Mouse (Mus musculus) small intestine, adult 2 months (tissue): ENCODE data around the gene Catspere2. TPM values are rescaled to one million over a fixed set of nuclear protein-coding genes. Genes with fewer than 3 reads are reported as not detected.
"Not testable (repeated sequence)": the region's sequence is repeated elsewhere in the genome, so short reads cannot be mapped to it uniquely, and the experiment has no call there.

ENCODE experiments used
- H3K27ac ChIP-seq: fragments of 200-500 bp; 2 replicates; pipeline ENCODE4 v1.5.1; 2012; ENCODE audit warnings: low read depth, low read length, control low read depth, inconsistent platforms; ENCODE audit not compliant: insufficient read depth
- H3K27me3 ChIP-seq: fragments of 200-500 bp; 2 replicates; pipeline ENCODE4 v1.6.1; 2012; ENCODE audit warnings: mild to moderate bottlenecking, moderate library complexity, low read length, inconsistent platforms; ENCODE audit not compliant: control insufficient read depth, insufficient read depth
- H3K36me3 ChIP-seq: fragments of 200-500 bp; 2 replicates; pipeline ENCODE4 v1.6.1; 2012; ENCODE audit warnings: mild to moderate bottlenecking, low read length, control low read depth, inconsistent platforms; ENCODE audit not compliant: control insufficient read depth, insufficient read depth
- H3K4me1 ChIP-seq: fragments of 200-500 bp; 2 replicates; pipeline ENCODE4 v1.6.1; 2012; ENCODE audit warnings: low read length, inconsistent platforms, mixed read lengths; ENCODE audit not compliant: control insufficient read depth, insufficient read depth, insufficient read length
- H3K4me3 ChIP-seq: fragments of 200-500 bp; 2 replicates; pipeline ENCODE4 v1.5.1; 2012; ENCODE audit warnings: low read depth, mild to moderate bottlenecking, control low read depth, inconsistent platforms, low read length, moderate library complexity
- CTCF ChIP-seq: fragments of 200-500 bp; IDR thresholded peaks from 2 replicates; pipeline ENCODE4 v1.5.1; 2012; ENCODE audit warnings: low read depth, mild to moderate bottlenecking, control low read depth, inconsistent platforms, low read length, moderate library complexity, mixed read lengths; ENCODE audit not compliant: insufficient replicate concordance, insufficient read length; ENCODE audit errors: extremely low read depth
- POLR2A ChIP-seq: fragments of 200-500 bp; IDR thresholded peaks from 2 replicates; pipeline ENCODE4 v1.6.1; 2012; ENCODE audit warnings: low read depth, mild to moderate bottlenecking, control low read depth, inconsistent platforms, low read length, moderate library complexity
- WGBS: fragments of 180-500 bp; shearing (Covaris S2); methylation state at CpG from one replicate; pipeline ENCODE4 v1.1.7; 2018; 5-methylcytosine and 5-hydroxymethylcytosine counted together
- polyA plus RNA-seq: library from polyadenylated mRNA; depleted of rRNA; stranded (reverse); fragments of >200 nt; gene quantifications from 2 replicates; pipeline ENCODE4 v1.2.3, GENCODE M21; 2012; rRNA removed

Catspere2 gene
- polyA plus RNA-seq, result 0.04 and 0.11 TPM in 2 replicates

DNA sequence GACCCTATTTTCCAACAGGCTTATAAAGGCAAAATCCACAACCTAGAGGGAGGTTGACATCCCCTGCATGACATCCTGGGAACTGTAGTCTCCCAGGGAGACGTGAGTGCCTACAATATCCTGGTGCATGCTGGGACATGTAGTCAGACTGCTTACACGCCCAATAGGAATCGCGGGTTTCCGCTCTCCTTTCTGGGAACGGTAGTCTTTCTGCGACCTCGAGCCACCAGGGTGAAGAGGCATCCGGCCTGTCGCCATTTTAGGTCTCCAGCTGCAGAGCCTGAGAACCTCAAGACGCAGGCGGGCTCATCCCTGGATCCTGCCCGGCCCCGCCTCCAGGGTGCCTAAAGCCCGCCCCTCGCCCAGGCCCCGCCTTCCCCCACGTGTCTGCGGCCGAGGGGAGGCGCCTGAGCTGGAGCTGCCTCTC is at the start of gene Catspere2:
Gene Catspere2, plus strand, starts transcription at position 400 of the 427 bp plus-strand sequence.
- Histone ChIP-seq H3K27ac (peak within 1 kb of the TSS; percentile 33; the same call in 1 of the 2 replicates), H3K4me3 (peak within 1 kb of the TSS; percentile 94)
- not testable (repeated sequence) for H3K4me1 ChIP-seq, H3K36me3 ChIP-seq, H3K27me3 ChIP-seq
- WGBS, result 1% methylated on average over 21 of the region's 21 CpGs

- H3K4me3 ChIP-seq, H3K27me3 ChIP-seq, H3K27ac ChIP-seq, H3K36me3 ChIP-seq, H3K4me1 ChIP-seq: not testable (repeated sequence)
- 3% methylated on average over 3 of the region's 4 CpGs for WGBS
These were observed 42.7 kb upstream of the Catspere2 start for GRCm38 (mm10) chr1:177940422-177940977.

- no peaks in the 10 kb centered on the region for H3K27me3 ChIP-seq
- H3K27ac ChIP-seq, result no peak overlapping the region
- no peaks in the 10 kb centered on the region for H3K36me3 ChIP-seq
- WGBS, result 73% methylated on average over 1 of the region's 1 CpGs
- H3K4me1 ChIP-seq, result peaks cover 3% of the 10 kb centered on the region; the same call in 1 of the 2 replicates
- no peak overlapping the region for H3K4me3 ChIP-seq
- TF ChIP-seq CTCF, result no peak
- no peak for TF ChIP-seq POLR2A
These were observed 1.9 kb upstream of the Catspere2 start for GRCm38 (mm10) chr1:177981276-177981675.

DNA sequence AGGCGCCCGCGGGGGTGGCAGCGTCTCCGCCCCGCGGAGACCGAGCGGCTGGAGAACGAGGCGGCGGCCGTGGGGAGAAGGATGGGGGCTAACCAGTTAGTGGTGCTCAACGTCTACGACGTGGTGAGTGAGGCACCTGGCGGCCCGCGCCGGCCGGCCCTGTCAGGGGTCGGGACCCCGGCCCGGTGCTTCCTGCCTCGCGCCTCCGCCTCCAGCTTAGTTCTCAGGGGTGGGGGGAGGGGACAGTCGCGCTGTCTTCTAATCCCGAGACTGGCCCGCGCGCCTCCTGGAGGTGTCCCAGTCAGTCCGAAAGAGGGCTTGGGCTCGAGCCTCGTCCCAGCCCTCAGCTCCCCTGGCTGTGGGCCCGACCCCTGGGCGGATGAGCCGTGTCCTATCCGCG is 359 bp downstream of the Catspere2 start:
- peak overlapping the region; percentile 94 for H3K4me3 ChIP-seq
- peak overlapping the region; percentile 33; the same call in 1 of the 2 replicates for H3K27ac ChIP-seq
- under 1% methylated on average over 27 of the region's 41 CpGs for WGBS
- not testable (repeated sequence) for H3K4me1 ChIP-seq, H3K36me3 ChIP-seq, H3K27me3 ChIP-seq

GRCm38 (mm10) chr1:177984206-177984605 is 983 bp downstream of the Catspere2 start:
- 27% methylated on average over 9 of the region's 9 CpGs for WGBS

DNA sequence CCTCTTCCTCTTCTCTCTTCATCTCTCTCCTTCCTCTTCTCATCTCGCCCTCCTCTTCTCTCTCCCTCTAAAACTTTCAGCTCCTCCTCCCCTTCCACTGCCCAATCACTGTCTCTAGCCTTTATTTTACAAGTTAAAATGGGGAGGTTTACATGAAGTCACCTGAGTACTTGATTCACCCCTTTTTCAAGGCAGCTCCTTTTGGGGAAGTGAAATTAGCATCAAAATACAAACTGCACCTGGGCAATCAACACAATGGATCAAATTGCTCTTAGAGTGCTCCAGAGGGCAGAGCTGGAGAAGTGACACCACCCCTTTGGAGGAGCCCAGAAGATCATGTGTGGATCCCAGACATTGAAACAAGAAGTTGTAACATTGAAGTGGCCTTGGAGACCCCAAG is 4.3 kb downstream of the Catspere2 start:
- H3K4me1 ChIP-seq, H3K27ac ChIP-seq, H3K27me3 ChIP-seq, H3K4me3 ChIP-seq, H3K36me3 ChIP-seq: not testable (repeated sequence)
- WGBS, result 82% methylated on average over 1 of the region's 1 CpGs

More at GRCm38 (mm10) chr1:177984206-177984605, 983 bp downstream of the Catspere2 start:
- TF ChIP-seq CTCF (no peak), POLR2A (no peak)
- H3K27ac ChIP-seq, result no peak overlapping the region
- peak overlapping the region; percentile 22; the same call in 1 of the 2 replicates for H3K4me3 ChIP-seq
- peaks cover 3% of the 10 kb centered on the region; the same call in 1 of the 2 replicates for H3K4me1 ChIP-seq
- H3K36me3 ChIP-seq, result no peaks in the 10 kb centered on the region
- no peaks in the 10 kb centered on the region for H3K27me3 ChIP-seq

- not testable (repeated sequence) for H3K4me1 ChIP-seq, H3K27ac ChIP-seq, H3K4me3 ChIP-seq, H3K36me3 ChIP-seq, H3K27me3 ChIP-seq
- 68% methylated on average over 4 of the region's 4 CpGs for WGBS
These were observed 89.6 kb downstream of the Catspere2 start for GRCm38 (mm10) chr1:178072798-178073197.

DNA sequence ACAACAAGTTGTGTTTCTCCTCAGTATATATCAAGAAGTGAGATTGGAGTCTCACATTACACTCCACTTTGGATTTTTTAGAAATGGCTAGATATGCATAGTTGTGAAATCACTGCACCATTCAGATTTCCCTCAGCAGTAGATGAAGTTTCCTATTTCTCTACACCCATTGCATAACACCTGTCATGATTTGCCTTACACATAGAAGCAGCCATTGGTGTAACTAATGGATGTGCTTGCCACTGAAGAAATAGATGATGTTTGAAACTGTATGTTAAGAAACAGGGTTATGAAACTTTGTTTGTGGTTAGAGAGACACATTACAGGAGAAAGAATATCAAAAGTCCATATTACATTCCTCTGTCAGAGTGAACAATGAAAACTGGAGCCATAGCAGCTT is 114.6 kb downstream of the Catspere2 start:
- not testable (repeated sequence) for H3K4me1 ChIP-seq, H3K36me3 ChIP-seq, H3K27ac ChIP-seq, H3K27me3 ChIP-seq, H3K4me3 ChIP-seq

- not testable (repeated sequence) for H3K4me3 ChIP-seq, H3K4me1 ChIP-seq, H3K36me3 ChIP-seq, H3K27ac ChIP-seq, H3K27me3 ChIP-seq
- 67% methylated on average over 1 of the region's 1 CpGs for WGBS
These were observed 125.3 kb downstream of the Catspere2 start for GRCm38 (mm10) chr1:178108514-178108913.

DNA sequence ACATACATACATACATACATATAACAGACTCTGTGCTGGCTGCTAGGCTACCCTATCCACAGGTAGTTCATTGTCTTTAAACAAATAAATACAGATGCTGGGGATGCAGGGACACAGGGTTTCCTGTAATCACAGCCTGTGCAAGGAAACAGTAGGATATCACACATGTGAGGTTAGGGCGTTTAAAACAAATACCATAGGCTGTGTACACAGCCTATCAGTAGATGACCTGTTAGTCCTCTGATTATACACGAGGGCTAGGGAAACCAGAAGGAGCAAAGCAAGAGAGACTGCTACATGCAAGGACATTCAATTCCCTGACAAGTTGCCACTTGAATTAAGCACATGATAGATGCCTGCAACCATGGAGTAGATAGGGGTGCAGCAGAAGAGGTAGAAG is 139.0 kb downstream of the Catspere2 start:
- H3K4me1 ChIP-seq, H3K4me3 ChIP-seq, H3K27ac ChIP-seq, H3K27me3 ChIP-seq, H3K36me3 ChIP-seq: not testable (repeated sequence)
- WGBS, result 28% methylated on average over 2 of the region's 2 CpGs
